Mouse (Mus musculus) limb, embryonic 15.5 days (tissue): ENCODE data around the gene Nbeal2. TPM values are rescaled to one million over a fixed set of nuclear protein-coding genes. Genes with fewer than 3 reads are reported as not detected.
A peak's percentile ranks its signal among the peaks of the same experiment; 100 is the strongest.

Experiments
- ATAC-seq: fragments of 200-750 bp; cut with Nextera tagmentation; 2 replicates; pipeline ENCODE4 v1.8.0; 2017; ENCODE audit warnings: low read depth, moderate TSS enrichment; ENCODE audit not compliant: insufficient number of reproducible peaks, low FRiP score, low TSS enrichment
- H3K27ac ChIP-seq: fragments of 300-500 bp; sonication (generic); 2 replicates; pipeline ENCODE4 v1.5.1; 2015; ENCODE audit warnings: moderate library complexity, mild to moderate bottlenecking, inconsistent platforms
- H3K27me3 ChIP-seq: fragments of 300-500 bp; sonication (generic); 2 replicates; pipeline ENCODE4 v1.6.1; 2015; ENCODE audit warnings: inconsistent platforms
- H3K36me3 ChIP-seq: fragments of 300-500 bp; sonication (generic); 2 replicates; pipeline ENCODE4 v1.6.1; 2015; ENCODE audit warnings: inconsistent platforms
- H3K4me1 ChIP-seq: fragments of 300-500 bp; sonication (generic); 2 replicates; pipeline ENCODE4 v1.6.1; 2015; ENCODE audit warnings: inconsistent platforms
- H3K4me2 ChIP-seq: fragments of 300-500 bp; sonication (generic); 2 replicates; pipeline ENCODE4 v1.6.1; 2015; ENCODE audit warnings: mild to moderate bottlenecking, inconsistent platforms
- H3K4me3 ChIP-seq: fragments of 300-500 bp; sonication (generic); 2 replicates; pipeline ENCODE4 v1.5.1; 2015; ENCODE audit warnings: mild to moderate bottlenecking, inconsistent platforms
- H3K9ac ChIP-seq: fragments of 300-500 bp; sonication (generic); 2 replicates; pipeline ENCODE4 v1.6.1; 2015; ENCODE audit warnings: inconsistent platforms
- H3K9me3 ChIP-seq: fragments of 300-500 bp; sonication (generic); 2 replicates; pipeline ENCODE4 v1.6.1; 2016; ENCODE audit warnings: inconsistent platforms
- WGBS: fragments of 180-500 bp; shearing (Covaris S2); methylation state at CpG from one replicate; pipeline ENCODE4 v1.1.7; 2015; 5-methylcytosine and 5-hydroxymethylcytosine counted together
- polyA plus RNA-seq: library from polyadenylated mRNA; unstranded; fragments of >200 nt; fragmentation: Nextera tagmentation; extraction: Ambion mirVana; gene quantifications from 2 replicates; pipeline ENCODE4 v1.2.1, GENCODE M21; 2015

The Nbeal2 gene
- polyA plus RNA-seq, 1 experiment from 2014 or later: 5.7 TPM

DNA sequence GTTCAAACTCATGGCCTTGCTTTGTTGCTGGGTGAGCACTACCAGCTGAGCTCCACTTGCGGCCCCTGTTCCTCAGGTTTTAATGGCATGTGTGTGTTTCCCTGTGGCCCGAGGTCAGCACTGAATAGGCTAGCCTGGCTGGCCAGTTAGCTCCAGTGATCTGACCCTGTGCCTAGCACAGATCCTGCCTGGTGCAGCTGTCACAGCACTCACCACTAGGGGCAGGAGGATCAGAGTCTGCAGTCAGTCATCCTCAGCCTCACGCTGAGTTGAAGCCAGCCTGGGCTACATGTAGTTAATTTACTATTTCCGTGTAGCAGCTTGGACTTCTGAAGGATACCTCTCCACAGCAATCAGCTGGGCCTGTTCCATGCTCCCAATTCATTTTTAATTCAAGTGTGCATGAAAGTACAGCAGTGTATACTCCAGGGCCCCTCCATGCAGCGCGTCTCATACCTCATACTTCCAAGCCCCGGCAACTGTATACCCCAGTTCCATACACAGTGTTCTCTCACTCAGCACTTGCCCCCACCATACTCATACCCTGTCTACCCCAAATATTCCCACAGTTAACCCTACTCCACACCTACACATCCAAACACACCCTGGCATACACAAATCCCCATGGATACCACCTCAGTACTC, 18.6 kb upstream of the Nbeal2 start:
- no peak overlapping the region for H3K9ac ChIP-seq
- no peaks in the 10 kb centered on the region for H3K9me3 ChIP-seq
- H3K27ac ChIP-seq: no peak overlapping the region
- H3K36me3 ChIP-seq: no peaks in the 10 kb centered on the region
- H3K4me3 ChIP-seq: no peak overlapping the region
- ATAC-seq: peak; percentile 32; the same call in 1 of the 2 replicates
- H3K27me3 ChIP-seq: no peaks in the 10 kb centered on the region
- WGBS: 67% methylated on average over 7 of the region's 7 CpGs
- H3K4me1 ChIP-seq: no peaks in the 10 kb centered on the region; the same call in 1 of the 2 replicates
- H3K4me2 ChIP-seq: no peak overlapping the region

GRCm38 (mm10) chr9:110669785-110670184, 15.8 kb upstream of the Nbeal2 start:
- Histone ChIP-seq H3K4me3 (no peak overlapping the region), H3K27ac (no peak overlapping the region), H3K27me3 (no peaks in the 10 kb centered on the region), H3K4me1 (no peaks in the 10 kb centered on the region; the same call in 1 of the 2 replicates), H3K4me2 (no peak overlapping the region), H3K9me3 (no peaks in the 10 kb centered on the region), H3K36me3 (no peaks in the 10 kb centered on the region), H3K9ac (no peak overlapping the region)
- ATAC-seq: no peak
- 86% methylated on average over 5 of the region's 5 CpGs for WGBS

DNA sequence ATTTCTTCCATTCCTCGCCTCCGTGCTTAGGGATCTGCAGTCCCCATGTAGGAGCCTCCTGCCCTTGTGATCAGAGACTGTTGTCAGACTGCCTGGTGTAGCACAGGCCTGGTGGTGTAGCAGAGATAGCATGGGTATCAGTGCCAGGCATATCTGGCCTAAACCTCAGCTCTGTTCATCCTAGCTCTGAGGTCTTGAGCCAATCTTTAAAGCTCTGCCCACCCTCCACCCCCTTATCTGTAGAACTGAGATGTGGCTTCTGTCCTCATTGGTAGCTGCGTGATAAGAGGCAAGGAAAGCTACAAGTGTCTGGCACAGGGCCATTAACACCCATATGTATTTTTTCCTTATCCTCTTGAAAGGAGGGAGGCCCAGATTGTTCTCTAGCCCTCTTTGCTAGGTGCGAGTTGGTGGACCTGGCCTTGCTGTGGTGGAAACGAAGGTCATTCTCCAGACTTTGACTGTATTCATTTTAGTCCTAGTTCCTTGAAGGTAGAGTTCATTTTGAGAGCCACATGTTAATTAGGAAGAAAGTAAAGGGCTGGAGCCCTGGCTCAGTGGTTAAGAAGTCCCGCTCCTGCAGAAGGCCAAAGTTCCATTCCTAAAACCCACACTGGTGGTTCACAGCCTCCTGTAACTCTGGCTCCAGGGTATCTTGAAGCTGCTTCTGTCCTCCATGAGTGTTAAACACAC, 14.8 kb upstream of the Nbeal2 start:
- H3K36me3 ChIP-seq: no peaks in the 10 kb centered on the region
- 92% methylated on average over 6 of the region's 6 CpGs for WGBS
- ATAC-seq: no peak
- no peaks in the 10 kb centered on the region; the same call in 1 of the 2 replicates for H3K4me1 ChIP-seq
- no peak overlapping the region for H3K27ac ChIP-seq
- no peaks in the 10 kb centered on the region for H3K9me3 ChIP-seq
- H3K4me3 ChIP-seq: no peak overlapping the region
- H3K4me2 ChIP-seq: no peak overlapping the region
- no peak overlapping the region for H3K9ac ChIP-seq
- H3K27me3 ChIP-seq: no peaks in the 10 kb centered on the region

DNA sequence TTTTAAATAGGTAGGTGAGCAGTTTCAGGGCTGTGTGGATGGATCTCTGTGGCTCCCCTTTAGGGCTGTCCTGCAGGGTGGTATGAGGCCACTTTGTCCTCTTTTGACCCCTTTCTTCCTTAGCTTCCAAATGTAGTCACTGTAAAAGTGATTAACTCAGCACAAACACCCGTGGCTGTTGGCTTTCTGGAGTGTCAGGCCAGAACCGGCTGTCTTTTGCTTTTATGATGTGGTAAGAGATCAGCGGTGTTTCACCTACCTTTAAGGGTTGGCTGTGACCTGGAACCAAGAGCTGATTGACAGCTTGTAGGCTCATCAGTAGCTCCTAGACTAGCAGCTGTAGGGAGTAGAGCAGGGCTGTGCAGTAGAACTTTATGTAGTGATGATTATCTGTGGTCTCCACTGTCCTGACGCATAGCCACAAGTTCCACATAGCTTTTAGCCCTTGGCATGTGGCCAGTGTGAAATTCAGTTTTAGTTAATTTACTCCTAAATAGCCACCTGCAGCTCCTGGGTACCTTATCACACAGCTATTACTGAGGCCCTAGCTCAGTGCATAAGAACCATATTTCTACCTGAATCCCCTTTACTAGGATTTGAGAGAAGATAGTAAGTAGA, 13.4 kb upstream of the Nbeal2 start:
- Histone ChIP-seq H3K4me1 (no peaks in the 10 kb centered on the region; the same call in 1 of the 2 replicates), H3K4me2 (no peak overlapping the region), H3K4me3 (no peak overlapping the region), H3K9ac (no peak overlapping the region), H3K27ac (no peak overlapping the region), H3K9me3 (no peaks in the 10 kb centered on the region), H3K36me3 (no peaks in the 10 kb centered on the region), H3K27me3 (no peaks in the 10 kb centered on the region)
- ATAC-seq: no peak
- 47% methylated on average over 4 of the region's 4 CpGs for WGBS

DNA sequence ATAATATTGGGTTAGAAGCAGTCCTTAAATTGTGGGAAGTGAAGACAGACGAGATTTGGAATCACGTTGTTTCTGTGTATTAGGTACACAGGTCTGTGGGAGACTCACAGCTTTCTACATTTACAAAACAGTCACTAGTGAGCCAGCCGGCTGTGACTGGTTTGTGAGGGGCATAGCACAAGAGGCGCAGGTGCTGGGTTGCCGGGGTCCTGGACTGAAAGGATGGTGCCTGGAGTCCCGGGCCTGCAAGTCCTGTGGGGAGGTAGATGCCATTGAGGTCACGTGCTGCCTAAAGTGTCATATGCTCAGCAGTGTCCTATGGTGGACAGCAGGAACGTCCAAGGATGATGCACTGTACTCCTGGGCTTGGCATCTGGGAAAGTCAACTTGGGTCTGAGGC, 12.4 kb upstream of the Nbeal2 start:
- no peak for ATAC-seq
- no peak overlapping the region for H3K4me2 ChIP-seq
- no peak overlapping the region for H3K9ac ChIP-seq
- H3K4me1 ChIP-seq: no peaks in the 10 kb centered on the region; the same call in 1 of the 2 replicates
- WGBS: 52% methylated on average over 8 of the region's 8 CpGs
- H3K9me3 ChIP-seq: no peaks in the 10 kb centered on the region
- H3K27ac ChIP-seq: no peak overlapping the region
- H3K4me3 ChIP-seq: no peak overlapping the region
- H3K27me3 ChIP-seq: no peaks in the 10 kb centered on the region
- no peaks in the 10 kb centered on the region for H3K36me3 ChIP-seq

DNA sequence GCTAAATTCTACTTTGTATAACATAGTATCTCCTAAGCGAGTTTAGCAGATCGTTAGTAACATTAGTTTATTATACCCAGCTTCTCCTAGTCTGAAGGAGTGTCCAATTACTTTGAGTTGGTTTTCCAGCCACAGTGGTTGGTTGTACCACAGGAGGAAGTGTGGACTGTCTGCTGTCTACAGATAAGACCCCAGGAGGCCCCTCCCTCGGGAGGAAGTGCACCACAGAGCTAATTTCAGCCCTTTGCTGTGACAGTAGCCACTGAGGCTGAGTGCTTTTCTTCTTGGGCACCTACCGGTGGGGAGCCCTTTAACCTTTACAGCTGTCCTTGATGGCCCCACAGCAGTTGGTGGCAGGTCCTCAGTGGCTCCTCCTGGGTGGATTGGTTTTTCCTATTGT, 12.0 kb upstream of the Nbeal2 start:
- Histone ChIP-seq H3K9ac (no peak overlapping the region), H3K27me3 (no peaks in the 10 kb centered on the region), H3K36me3 (no peaks in the 10 kb centered on the region), H3K4me3 (no peak overlapping the region), H3K27ac (no peak overlapping the region), H3K4me1 (no peaks in the 10 kb centered on the region), H3K9me3 (no peaks in the 10 kb centered on the region), H3K4me2 (no peak overlapping the region)
- ATAC-seq: no peak
- 18% methylated on average over 4 of the region's 4 CpGs for WGBS

DNA sequence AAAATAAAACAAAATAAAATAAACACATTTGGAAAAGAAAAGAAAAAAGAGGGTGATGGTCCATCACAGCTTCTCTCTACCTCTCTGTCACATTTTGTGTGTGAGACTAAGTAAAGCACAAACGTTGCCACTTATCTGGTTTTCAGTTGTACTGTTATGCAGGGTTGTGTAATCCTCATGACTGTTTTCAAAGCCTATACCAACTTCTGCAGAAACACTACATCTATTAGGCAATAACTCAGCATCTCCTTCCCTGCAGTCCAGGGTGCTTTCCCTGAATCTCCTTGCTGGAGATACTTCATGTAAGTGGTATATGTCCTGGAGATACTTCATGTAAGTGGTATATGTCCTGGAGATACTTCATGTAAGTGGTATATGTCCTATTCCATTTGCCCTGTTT, 8.9 kb upstream of the Nbeal2 start:
- Histone ChIP-seq H3K36me3 (0 out of 2 replicates have a peak, but pooled peaks cover 8% of the 10 kb centered on the region), H3K4me1 (peaks cover 2% of the 10 kb centered on the region), H3K27ac (no peak overlapping the region), H3K4me2 (no peak overlapping the region), H3K4me3 (no peak overlapping the region), H3K27me3 (no peaks in the 10 kb centered on the region), H3K9me3 (no peaks in the 10 kb centered on the region), H3K9ac (no peak overlapping the region)
- no peak for ATAC-seq
- WGBS: 89% methylated on average over 1 of the region's 1 CpGs

DNA sequence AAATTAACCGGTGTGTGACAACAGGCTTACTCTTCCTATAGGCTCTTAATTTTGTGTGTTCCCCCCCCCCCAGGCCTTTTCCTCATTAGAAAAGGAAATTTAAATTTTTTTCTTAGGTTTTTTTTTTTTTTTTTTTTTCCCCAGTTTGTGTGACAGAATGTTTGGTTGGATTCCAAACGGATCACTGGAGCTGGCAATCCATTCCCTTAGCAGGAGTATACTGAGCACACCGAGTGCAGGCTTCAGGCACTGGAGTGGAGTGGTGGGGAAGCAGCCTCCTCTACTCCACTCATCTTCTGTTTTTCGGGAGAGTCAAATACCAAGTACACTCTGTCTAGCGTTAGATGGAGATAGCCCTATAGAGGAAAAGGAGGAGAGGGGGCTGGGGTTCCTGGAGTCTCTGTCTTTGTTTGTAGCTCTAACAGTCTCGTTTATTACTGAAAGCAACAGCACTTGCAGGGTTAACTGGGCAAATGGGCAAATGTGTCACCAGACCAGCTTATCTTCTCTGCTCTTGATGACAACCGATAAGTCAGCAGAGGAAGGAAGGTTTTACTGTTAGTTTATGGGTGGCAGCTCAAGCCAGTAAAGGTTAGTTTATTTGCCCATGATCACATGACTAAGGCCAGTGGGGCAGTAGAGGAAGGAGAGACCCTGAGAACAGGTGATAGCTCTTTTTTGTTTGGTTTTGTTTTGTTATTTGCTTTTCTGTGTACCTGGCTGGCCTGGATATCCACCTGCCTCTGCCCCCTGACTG, 7.1 kb upstream of the Nbeal2 start:
- ATAC-seq: no peak
- Histone ChIP-seq H3K36me3 (0 out of 2 replicates have a peak, but pooled peaks cover 8% of the 10 kb centered on the region), H3K27me3 (no peaks in the 10 kb centered on the region), H3K9me3 (no peaks in the 10 kb centered on the region), H3K9ac (no peak overlapping the region), H3K27ac (no peak overlapping the region), H3K4me2 (no peak overlapping the region), H3K4me3 (no peak overlapping the region), H3K4me1 (peaks cover 6% of the 10 kb centered on the region)
- 71% methylated on average over 7 of the region's 7 CpGs for WGBS

GRCm38 (mm10) chr9:110660208-110660607, 6.2 kb upstream of the Nbeal2 start:
- ATAC-seq: no peak
- H3K4me3 ChIP-seq: no peak overlapping the region

GRCm38 (mm10) chr9:110659521-110659920, 5.6 kb upstream of the Nbeal2 start:
- Histone ChIP-seq H3K9me3 (no peaks in the 10 kb centered on the region), H3K4me1 (peaks cover 15% of the 10 kb centered on the region), H3K27me3 (no peaks in the 10 kb centered on the region), H3K4me2 (no peak overlapping the region), H3K27ac (no peak overlapping the region), H3K36me3 (0 out of 2 replicates have a peak, but pooled peaks cover 8% of the 10 kb centered on the region), H3K4me3 (no peak overlapping the region), H3K9ac (no peak overlapping the region)
- ATAC-seq: no peak
- 90% methylated on average over 12 of the region's 12 CpGs for WGBS

More at GRCm38 (mm10) chr9:110660208-110660607, 6.2 kb upstream of the Nbeal2 start:
- no peak overlapping the region for H3K4me2 ChIP-seq
- 78% methylated on average over 2 of the region's 2 CpGs for WGBS
- no peaks in the 10 kb centered on the region for H3K27me3 ChIP-seq
- 0 out of 2 replicates have a peak, but pooled peaks cover 8% of the 10 kb centered on the region for H3K36me3 ChIP-seq
- no peak overlapping the region for H3K9ac ChIP-seq
- H3K9me3 ChIP-seq: no peaks in the 10 kb centered on the region
- peaks cover 12% of the 10 kb centered on the region for H3K4me1 ChIP-seq
- no peak overlapping the region for H3K27ac ChIP-seq

DNA sequence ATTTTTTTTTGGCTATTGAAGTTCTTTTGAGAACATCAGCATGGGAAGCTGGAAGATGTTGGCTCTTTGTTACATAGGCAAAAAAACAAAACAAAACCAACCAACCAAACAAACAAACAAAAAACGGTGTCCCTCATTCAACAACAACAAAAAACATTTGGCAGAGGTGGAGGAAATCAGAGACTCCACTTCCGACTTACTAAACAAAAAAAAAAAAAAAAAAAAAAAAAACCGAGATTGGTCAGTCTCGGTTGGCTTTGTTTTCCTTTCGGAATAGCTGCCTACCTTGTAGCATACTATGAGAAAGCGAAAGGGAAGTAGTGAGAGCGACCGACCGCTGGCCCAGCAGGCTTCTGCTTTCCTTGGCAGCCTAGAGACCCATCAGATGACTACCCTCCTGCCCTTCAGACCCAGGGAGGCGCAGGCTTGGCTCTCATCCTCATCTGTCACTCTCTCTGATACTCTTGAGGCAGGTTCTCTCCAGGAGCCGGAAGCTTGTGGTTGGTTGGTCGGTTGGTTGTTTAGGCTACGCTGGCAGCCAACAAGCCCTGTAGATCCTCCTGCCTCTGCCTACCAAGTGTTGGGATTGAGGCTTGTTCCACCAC, 3.6 kb upstream of the Nbeal2 start:
- 0 out of 2 replicates have a peak, but pooled peaks cover 8% of the 10 kb centered on the region for H3K36me3 ChIP-seq
- ATAC-seq: no peak
- no peak overlapping the region for H3K27ac ChIP-seq
- H3K9ac ChIP-seq: no peak overlapping the region; the same call in 1 of the 2 replicates
- H3K4me1 ChIP-seq: peaks cover 32% of the 10 kb centered on the region
- H3K4me3 ChIP-seq: peak overlapping the region; percentile 83
- H3K27me3 ChIP-seq: peaks cover 16% of the 10 kb centered on the region
- WGBS: 82% methylated on average over 13 of the region's 13 CpGs
- H3K4me2 ChIP-seq: peak overlapping the region; percentile 62
- no peaks in the 10 kb centered on the region for H3K9me3 ChIP-seq
